24 mouse cellular contexts compared by ENCODE assay signal in the genomic region with DNA sequence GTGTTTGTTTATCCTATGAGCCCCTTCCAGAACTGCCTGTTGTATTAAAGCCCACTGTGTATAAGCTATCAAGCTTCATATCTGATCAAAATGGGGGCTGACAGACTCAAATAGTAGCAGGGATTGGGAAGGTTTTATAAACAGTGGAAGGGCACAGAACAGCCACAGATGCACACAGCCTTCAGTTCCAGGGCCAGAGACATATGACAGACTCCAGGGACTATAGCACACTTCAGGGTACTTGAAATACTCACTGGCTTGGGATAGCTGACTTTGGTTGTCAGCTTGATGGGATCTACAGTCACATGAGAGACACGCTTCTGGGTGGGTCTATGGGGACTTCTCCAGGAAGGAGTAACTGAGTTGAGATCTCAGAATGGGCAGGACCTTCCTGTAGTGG.
DNase-seq lines count a peak whose midpoint lies in the region; ATAC-seq and TF ChIP-seq lines count a peak whose summit lies in the region.
"Had no signal": no experiment of that assay in that cellular context is flagged by ENCODE, and none has a peak within 500 bp of the region (broad histone marks: within the 10 kb centered on the region; RNA-seq: fewer than 3 reads in every experiment).

No protein-coding gene starts in this region.

- H3K4me1 ChIP-seq in embryonic facial prominence, embryonic 11.5 days (ENCODE audit: control insufficient read depth, insufficient read depth, low read length) = no peaks in the 10 kb centered on the region
- H3K4me1 ChIP-seq in embryonic facial prominence, embryonic 10.5 days = peaks cover 5% of the 10 kb centered on the region; the same call in 1 of the 2 replicates
- no peaks in the 10 kb centered on the region for H3K4me1 ChIP-seq in lung, embryonic 14.5 days (ENCODE audit: insufficient read depth)
- H3K4me1 ChIP-seq in lung, embryonic 16.5 days (replicated peaks; ENCODE audit: control insufficient read depth, insufficient read depth, low read length) = no peaks in the 10 kb centered on the region
- H3K4me1 ChIP-seq in lung, adult 2 months (ENCODE audit: control insufficient read depth, insufficient read depth, low read length) = no peaks in the 10 kb centered on the region
- H3K4me1 ChIP-seq: embryonic facial prominence, embryonic 12.5 days; forebrain, embryonic 13.5 days; forebrain, embryonic 15.5 days had no signal

- no peak overlapping the region for H3K9ac ChIP-seq in embryonic facial prominence, embryonic 11.5 days (replicated peaks; ENCODE audit: low read length)
- H3K9ac ChIP-seq in lung, embryonic 14.5 days = no peak overlapping the region
- no peak overlapping the region for H3K9ac ChIP-seq in lung, embryonic 16.5 days (ENCODE audit: low read length)
- H3K9ac ChIP-seq: embryonic facial prominence, embryonic 12.5 days; forebrain, embryonic 13.5 days; forebrain, embryonic 15.5 days; forebrain, postnatal 0 days had no signal

- no peak overlapping the region for H3K27ac ChIP-seq in embryonic facial prominence, embryonic 11.5 days (replicated peaks; ENCODE audit: low read depth, low read length)
- no peak overlapping the region for H3K27ac ChIP-seq in embryonic facial prominence, embryonic 10.5 days (replicated peaks)
- H3K27ac ChIP-seq in lung, embryonic 14.5 days (ENCODE audit: low read depth) = no peak overlapping the region
- no peak overlapping the region for H3K27ac ChIP-seq in lung, embryonic 16.5 days (ENCODE audit: low read length)
- H3K27ac ChIP-seq: embryonic facial prominence, embryonic 12.5 days; forebrain, embryonic 13.5 days; forebrain, embryonic 15.5 days had no signal

- no peak for TF ChIP-seq CTCF in lung, embryonic 14.5 days (IDR thresholded peaks at IDR 0.05; ENCODE audit: low read depth)
- no peak for TF ChIP-seq CTCF in lung, adult 2 months (IDR thresholded peaks at IDR 0.05; ENCODE audit: insufficient read depth, low read length)

- ATAC-seq in embryonic facial prominence, embryonic 11.5 days (replicated peaks; ENCODE audit: insufficient number of reproducible peaks, low FRiP score, low TSS enrichment, low read depth) = no peak
- peak; percentile 74 for ATAC-seq in lung, embryonic 14.5 days (ENCODE audit: insufficient read depth)
- ATAC-seq in lung, embryonic 16.5 days (ENCODE audit: low read depth) = peak; percentile 36; the same call in 1 of the 2 replicates
- ATAC-seq: activated CD4-positive, CD25-positive, alpha-beta regulatory T cell, adult 4 months; CD4-positive, CD25-positive, alpha-beta regulatory T cell, adult 4 months; forebrain, embryonic 13.5 days; forebrain, embryonic 15.5 days; forebrain, postnatal 0 days; Patski had no signal

- 85% methylated on average over 1 of the region's 1 CpGs for WGBS in embryonic facial prominence, embryonic 11.5 days
- 81% methylated on average over 1 of the region's 1 CpGs for WGBS in embryonic facial prominence, embryonic 10.5 days
- 56% methylated on average over 1 of the region's 1 CpGs for WGBS in lung, embryonic 14.5 days
- 50% methylated on average over 1 of the region's 1 CpGs for WGBS in lung, embryonic 16.5 days
- WGBS in lung, adult 2 months = 74% methylated on average over 1 of the region's 1 CpGs

- no peaks in the 10 kb centered on the region for H3K9me3 ChIP-seq in embryonic facial prominence, embryonic 11.5 days (replicated peaks; ENCODE audit: control insufficient read depth, low read length)
- H3K9me3 ChIP-seq in embryonic facial prominence, embryonic 10.5 days = no peaks in the 10 kb centered on the region
- no peaks in the 10 kb centered on the region for H3K9me3 ChIP-seq in lung, embryonic 14.5 days (ENCODE audit: low read depth, low read length)
- no peaks in the 10 kb centered on the region for H3K9me3 ChIP-seq in lung, embryonic 16.5 days (ENCODE audit: control insufficient read depth, low read length)
- H3K9me3 ChIP-seq: embryonic facial prominence, embryonic 12.5 days; forebrain, embryonic 13.5 days; forebrain, embryonic 15.5 days had no signal

- no peaks in the 10 kb centered on the region for H3K27me3 ChIP-seq in embryonic facial prominence, embryonic 11.5 days (ENCODE audit: control insufficient read depth, insufficient read depth, low read length)
- H3K27me3 ChIP-seq in embryonic facial prominence, embryonic 10.5 days (replicated peaks; ENCODE audit: low read depth, poor library complexity, severe bottlenecking) = no peaks in the 10 kb centered on the region
- no peaks in the 10 kb centered on the region for H3K27me3 ChIP-seq in lung, embryonic 14.5 days (ENCODE audit: insufficient read depth, low read length)
- no peaks in the 10 kb centered on the region for H3K27me3 ChIP-seq in lung, embryonic 16.5 days (ENCODE audit: control insufficient read depth, insufficient read depth, low read depth, low read length)
- H3K27me3 ChIP-seq: CH12.LX; embryonic facial prominence, embryonic 12.5 days; forebrain, embryonic 13.5 days; forebrain, embryonic 15.5 days had no signal

- no peak overlapping the region for H3K4me2 ChIP-seq in embryonic facial prominence, embryonic 11.5 days (ENCODE audit: low read depth, low read length)
- no peak overlapping the region for H3K4me2 ChIP-seq in lung, embryonic 14.5 days
- no peak overlapping the region for H3K4me2 ChIP-seq in lung, embryonic 16.5 days (ENCODE audit: low read depth, low read length)
- H3K4me2 ChIP-seq: embryonic facial prominence, embryonic 12.5 days; forebrain, embryonic 13.5 days; forebrain, embryonic 15.5 days had no signal

- no peak overlapping the region for H3K4me3 ChIP-seq in embryonic facial prominence, embryonic 11.5 days (ENCODE audit: low read depth, low read length)
- no peak overlapping the region for H3K4me3 ChIP-seq in embryonic facial prominence, embryonic 10.5 days
- no peak overlapping the region for H3K4me3 ChIP-seq in lung, embryonic 14.5 days (ENCODE audit: low read depth, low read length)
- H3K4me3 ChIP-seq in lung, embryonic 16.5 days (ENCODE audit: low read length) = no peak overlapping the region
- H3K4me3 ChIP-seq in lung, adult 2 months (replicated peaks; ENCODE audit: extremely low read depth, low read depth, low read length) = no peak overlapping the region
- H3K4me3 ChIP-seq: embryonic facial prominence, embryonic 12.5 days; forebrain, embryonic 13.5 days; forebrain, embryonic 15.5 days had no signal

- TF ChIP-seq POLR2A in lung, adult 2 months (IDR thresholded peaks at IDR 0.05; ENCODE audit: borderline replicate concordance, extremely low read depth, low read depth, low read length) = no peak

- DNase-seq in embryonic facial prominence, embryonic 11.5 days (ENCODE audit: low spot score) = peak; percentile 12
- DNase-seq in embryonic facial prominence, embryonic 10.5 days (ENCODE audit: low spot score) = no peak
- peak; percentile 35 for DNase-seq in lung, embryonic 14.5 days
- no peak for DNase-seq in lung, postnatal 36 days
- DNase-seq in lung, adult 2 months = no peak
- DNase-seq: adrenal gland, adult 8-10 months; adrenal gland, postnatal 14 days; adrenal gland, postnatal 36 days; B cell, adult 2 months; cerebellum, adult 11-12 months; cerebellum, adult 2 months; cerebellum, adult 9-10 months; cerebellum, postnatal 10 days; cerebellum, postnatal 25 days; forebrain, postnatal 0 days had no signal

- H3K36me3 ChIP-seq in embryonic facial prominence, embryonic 11.5 days (replicated peaks; ENCODE audit: control insufficient read depth, insufficient read depth, low read depth, low read length) = no peaks in the 10 kb centered on the region
- H3K36me3 ChIP-seq in embryonic facial prominence, embryonic 10.5 days (replicated peaks) = no peaks in the 10 kb centered on the region
- H3K36me3 ChIP-seq in lung, embryonic 14.5 days (ENCODE audit: insufficient read depth) = no peaks in the 10 kb centered on the region
- H3K36me3 ChIP-seq in lung, embryonic 16.5 days (ENCODE audit: control insufficient read depth, insufficient read depth, low read length) = no peaks in the 10 kb centered on the region
- H3K36me3 ChIP-seq: embryonic facial prominence, embryonic 12.5 days; forebrain, embryonic 15.5 days; G1E had no signal

Comparison
In these comparisons a context has a peak if more than half of its experiments do, and no peak if none do; other contexts are left out.
1. DNase-seq: peak in embryonic facial prominence, embryonic 11.5 days (single experiment) and lung, embryonic 14.5 days (single experiment); none in embryonic facial prominence, embryonic 10.5 days (single experiment), lung, postnatal 36 days (single experiment) and lung, adult 2 months (single experiment).